Mouse (Mus musculus): Measurements from ENCODE around the gene Ppp2r3d. TPM values are rescaled to one million over a fixed set of nuclear protein-coding genes. Genes with fewer than 3 reads are reported as not detected.

The Ppp2r3d gene
- polyA plus RNA-seq (2014; fragmentation: Illumina TruSeq; extraction: RNeasy Lipid Tissue Mini Kit (QIAGEN cat#74804); ENCODE audit: insufficient read depth, low read depth, low replicate concordance) = 47.3 TPM

GRCm38 (mm10) chr9:124476096-124476902 lies at the start of gene Ppp2r3d:
Ppp2r3d (minus strand) TSS chr9:124476898.

DNA sequence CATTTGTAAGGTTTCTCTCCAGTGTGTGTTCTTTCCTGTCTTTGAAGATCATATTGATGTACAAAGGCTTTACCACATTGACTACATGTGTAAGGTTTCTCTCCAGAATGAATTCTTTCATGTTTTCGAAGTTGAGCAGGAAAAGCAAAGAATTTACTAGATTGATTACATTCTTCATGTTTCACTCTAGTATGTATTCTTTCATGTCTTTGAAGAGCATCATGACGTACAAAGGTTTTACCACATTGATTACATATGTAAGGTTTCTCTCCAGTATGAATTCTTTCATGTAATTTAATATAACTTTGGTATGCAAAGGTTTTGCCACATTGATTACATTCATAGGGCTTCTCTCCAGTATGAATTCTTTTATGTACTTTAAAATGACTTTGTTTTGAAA lies 17.0 kb upstream of the Ppp2r3d start, which contains the start of gene Gm21836:
Gene Gm21836 (minus strand): TSS at position 101 of the 400 bp plus-strand sequence.

Other genes with a start within 250 kb of the Ppp2r3d start
- 9.8 TPM for gene 2010315B03Rik, start 164.2 kb downstream of the Ppp2r3d start, polyA plus RNA-seq (2014; fragmentation: Illumina TruSeq; extraction: RNeasy Lipid Tissue Mini Kit (QIAGEN cat#74804); ENCODE audit: insufficient read depth, low read depth, low replicate concordance)
- gene Gm21836, start 16.9 kb upstream of the Ppp2r3d start, polyA plus RNA-seq (2014; fragmentation: Illumina TruSeq; extraction: RNeasy Lipid Tissue Mini Kit (QIAGEN cat#74804); ENCODE audit: insufficient read depth, low read depth, low replicate concordance) = not detected